Mouse (Mus musculus) midbrain, embryonic 13.5 days (tissue): ENCODE data around the gene Gm4353. TPM values are rescaled to one million over a fixed set of nuclear protein-coding genes. Genes with fewer than 3 reads are reported as not detected.
A peak's percentile ranks its signal among the peaks of the same experiment; 100 is the strongest.

Experiments
- ATAC-seq: fragments of 200-750 bp; cut with Nextera tagmentation; 2 replicates; pipeline ENCODE4 v1.8.0; 2017; ENCODE audit warnings: mild to moderate bottlenecking, moderate TSS enrichment, moderate library complexity
- H3K27ac ChIP-seq: fragments of 300-500 bp; sonication (generic); 2 replicates; pipeline ENCODE4 v1.5.1; 2015; ENCODE audit warnings: inconsistent platforms, mild to moderate bottlenecking, moderate library complexity
- H3K27me3 ChIP-seq: fragments of 300-500 bp; sonication (generic); 2 replicates; pipeline ENCODE4 v1.6.1; 2015; ENCODE audit warnings: mild to moderate bottlenecking, inconsistent platforms
- H3K36me3 ChIP-seq: fragments of 300-500 bp; sonication (generic); 2 replicates; pipeline ENCODE4 v1.6.1; 2015; ENCODE audit warnings: mild to moderate bottlenecking, inconsistent platforms
- H3K4me1 ChIP-seq: fragments of 300-500 bp; sonication (generic); replicated peaks from 2 replicates; pipeline ENCODE4 v1.6.1; 2015; ENCODE audit warnings: inconsistent platforms
- H3K4me2 ChIP-seq: fragments of 300-500 bp; sonication (generic); replicated peaks from 2 replicates; pipeline ENCODE4 v1.6.1; 2015; ENCODE audit warnings: moderate library complexity, mild to moderate bottlenecking, inconsistent platforms
- H3K4me3 ChIP-seq: fragments of 300-500 bp; sonication (generic); replicated peaks from 2 replicates; pipeline ENCODE4 v1.5.1; 2015; ENCODE audit warnings: mild to moderate bottlenecking, inconsistent platforms
- H3K9ac ChIP-seq: fragments of 300-500 bp; sonication (generic); replicated peaks from 2 replicates; pipeline ENCODE4 v1.6.1; 2015; ENCODE audit warnings: mild to moderate bottlenecking, inconsistent platforms
- H3K9me3 ChIP-seq: fragments of 300-500 bp; sonication (generic); 2 replicates; pipeline ENCODE4 v1.6.1; 2016; ENCODE audit warnings: mild to moderate bottlenecking, inconsistent platforms
- WGBS: fragments of 180-500 bp; shearing (Covaris S2); methylation state at CpG from one replicate; pipeline ENCODE4 v1.1.7; 2015; 5-methylcytosine and 5-hydroxymethylcytosine counted together
- polyA plus RNA-seq: library from polyadenylated mRNA; unstranded; fragments of >200 nt; fragmentation: Nextera tagmentation; extraction: Ambion mirVana; gene quantifications from 2 replicates; pipeline ENCODE4 v1.2.1, GENCODE M21; 2015

The Gm4353 gene
- polyA plus RNA-seq, 1 experiment from 2014 or later: 0.87 TPM

DNA sequence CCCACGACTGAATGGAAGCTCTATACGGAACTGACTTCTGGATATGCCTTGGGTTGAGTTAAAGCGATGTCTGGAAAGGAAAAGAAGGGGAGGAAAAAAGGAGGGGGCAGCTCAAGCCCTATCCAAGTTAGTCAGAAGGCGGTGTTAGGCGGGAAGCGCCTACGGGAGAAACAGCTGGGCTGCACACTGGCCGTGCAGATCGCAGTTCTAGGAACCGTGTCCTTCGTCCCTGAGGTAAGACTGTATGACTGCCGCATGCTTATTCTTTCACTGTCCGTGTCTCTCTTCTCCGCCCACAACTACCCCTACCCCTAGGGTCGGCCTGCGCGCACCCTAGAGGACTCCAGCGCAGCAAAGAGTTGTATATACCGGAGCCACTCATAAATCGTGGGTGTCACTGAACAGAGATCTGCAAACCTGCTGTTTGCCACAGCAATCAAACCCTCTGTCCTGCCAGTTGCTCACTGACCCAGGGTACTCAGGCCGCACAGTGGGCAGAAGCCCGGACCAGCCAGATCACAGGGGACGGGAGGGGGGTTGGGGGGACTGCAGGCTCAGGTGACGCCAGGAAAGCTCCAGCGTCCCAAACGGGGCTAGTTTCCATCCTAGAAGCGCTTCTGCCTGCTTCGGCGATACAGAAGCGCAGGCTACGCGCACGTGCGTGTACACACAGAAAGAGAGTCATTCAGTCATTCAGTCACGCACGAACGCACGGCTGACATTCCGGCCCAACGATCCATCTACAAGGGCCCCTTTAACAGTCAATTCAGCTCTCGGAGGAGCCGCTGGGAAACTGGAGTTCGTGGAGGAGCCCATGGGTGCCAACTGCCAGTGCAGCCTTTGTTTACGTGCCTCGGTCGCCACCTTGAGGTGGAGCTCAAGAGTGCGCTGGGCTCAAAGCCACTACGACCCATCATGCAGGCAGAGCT is 44.6 kb downstream of the Gm4353 start:
- Histone ChIP-seq H3K27me3 (peaks cover 63% of the 10 kb centered on the region), H3K27ac (peak overlapping the region; percentile 19; the same call in 1 of the 2 replicates), H3K4me1 (peaks cover 35% of the 10 kb centered on the region)

DNA sequence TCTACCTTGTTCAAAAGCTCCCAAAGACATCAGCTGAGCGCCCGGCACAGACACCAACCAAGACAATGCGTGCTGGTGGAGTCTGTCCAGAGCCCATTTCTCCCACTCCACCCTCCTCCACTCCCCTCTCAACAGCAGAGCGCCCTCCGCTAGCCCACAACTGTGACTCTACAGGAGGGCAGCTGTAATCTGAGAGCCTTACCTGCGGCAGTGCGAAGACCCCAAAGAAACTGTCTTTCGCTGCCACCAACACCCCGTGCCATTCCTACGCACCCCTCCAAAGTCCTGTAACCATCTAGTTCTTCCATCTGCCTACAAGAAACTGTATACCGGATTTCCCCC is 45.3 kb downstream of the Gm4353 start, which contains the start of gene 1110004F10Rik:
Gene 1110004F10Rik (plus strand): TSS at position 202 of the 342 bp plus-strand sequence.
- Histone ChIP-seq H3K4me1 (peaks cover 41% of the 10 kb centered on the region), H3K4me2 (peak within 1 kb of the TSS; percentile 98), H3K27ac (peak within 1 kb of the TSS; percentile 19; the same call in 1 of the 2 replicates), H3K27me3 (peaks cover 63% of the 10 kb centered on the region), H3K9me3 (no peaks in the 10 kb centered on the region), H3K36me3 (no peaks in the 10 kb centered on the region), H3K4me3 (peak within 1 kb of the TSS; percentile 52), H3K9ac (peak within 1 kb of the TSS; percentile 63)
- peak; percentile 19 for ATAC-seq
- WGBS: 1% methylated on average over 11 of the region's 11 CpGs

More for the DNA sequence above, 44.6 kb downstream of the Gm4353 start:
- peak overlapping the region; percentile 98 for H3K4me2 ChIP-seq
- H3K4me3 ChIP-seq: peak overlapping the region; percentile 52
- no peaks in the 10 kb centered on the region for H3K36me3 ChIP-seq
- WGBS: 0% methylated on average over 48 of the region's 48 CpGs
- H3K9me3 ChIP-seq: no peaks in the 10 kb centered on the region
- ATAC-seq: peak; percentile 88
- peak overlapping the region; percentile 63 for H3K9ac ChIP-seq

DNA sequence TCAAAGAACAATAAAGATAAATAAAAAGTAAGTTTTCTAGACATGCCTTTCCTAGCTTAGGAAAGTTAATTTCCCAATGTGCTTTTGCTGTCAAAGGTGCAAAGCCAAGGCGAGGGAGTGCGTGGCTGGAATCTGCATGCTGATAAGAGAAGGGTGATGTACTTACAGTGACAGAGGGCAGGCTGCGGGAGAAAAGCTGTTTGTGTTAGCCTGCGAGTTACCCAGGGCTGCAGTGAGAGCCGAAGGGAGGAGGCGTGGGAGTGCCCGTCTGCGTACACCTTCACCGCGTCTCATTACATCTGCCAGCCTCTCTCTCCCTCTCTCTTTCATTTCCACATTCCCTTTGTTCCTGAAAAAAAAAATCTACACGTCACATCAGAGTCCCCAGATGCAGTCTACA is 45.9 kb downstream of the Gm4353 start, which contains the start of gene Sox6:
Gene Sox6 (minus strand): TSS at position 286 of the 400 bp plus-strand sequence.
- H3K4me1 ChIP-seq: peaks cover 47% of the 10 kb centered on the region
- peak within 1 kb of the TSS; percentile 63 for H3K9ac ChIP-seq
- no peaks in the 10 kb centered on the region for H3K9me3 ChIP-seq
- peak within 1 kb of the TSS; percentile 52 for H3K4me3 ChIP-seq
- under 1% methylated on average over 11 of the region's 11 CpGs for WGBS
- H3K4me2 ChIP-seq: peak within 1 kb of the TSS; percentile 98
- H3K27me3 ChIP-seq: peaks cover 66% of the 10 kb centered on the region
- no peaks in the 10 kb centered on the region for H3K36me3 ChIP-seq
- H3K27ac ChIP-seq: peak within 1 kb of the TSS; percentile 19; the same call in 1 of the 2 replicates
- no peak for ATAC-seq

- H3K4me3 ChIP-seq: peak overlapping the region; percentile 52
- peaks cover 50% of the 10 kb centered on the region for H3K4me1 ChIP-seq
- WGBS: 4% methylated on average over 13 of the region's 13 CpGs
- peak overlapping the region; percentile 98 for H3K4me2 ChIP-seq
- H3K9ac ChIP-seq: 0 out of 2 replicates have a peak overlapping the region, but pooled peaks have one; percentile 39
- peaks cover 66% of the 10 kb centered on the region for H3K27me3 ChIP-seq
- no peak overlapping the region for H3K27ac ChIP-seq
- no peaks in the 10 kb centered on the region for H3K9me3 ChIP-seq
- no peaks in the 10 kb centered on the region for H3K36me3 ChIP-seq
- ATAC-seq: no peak
Observed at GRCm38 (mm10) chr7:116038024-116038423, 46.4 kb downstream of the Gm4353 start.

GRCm38 (mm10) chr7:116036591-116037555 is 47.6 kb downstream of the Gm4353 start:
- ATAC-seq: no peak

GRCm38 (mm10) chr7:116035504-116035903 is 48.9 kb downstream of the Gm4353 start:
- no peak overlapping the region for H3K4me3 ChIP-seq
- peak overlapping the region; percentile 99; the same call in 1 of the 2 replicates for H3K4me2 ChIP-seq
- peaks cover 70% of the 10 kb centered on the region for H3K4me1 ChIP-seq
- no peak for ATAC-seq
- no peak overlapping the region for H3K9ac ChIP-seq
- no peak overlapping the region for H3K27ac ChIP-seq
- no peaks in the 10 kb centered on the region for H3K36me3 ChIP-seq
- whole genome bisulfite sequencing: 32% methylated on average over 4 of the region's 4 CpGs
- no peaks in the 10 kb centered on the region for H3K9me3 ChIP-seq
- peaks cover 61% of the 10 kb centered on the region for H3K27me3 ChIP-seq

More at GRCm38 (mm10) chr7:116036591-116037555, 47.6 kb downstream of the Gm4353 start:
- no peaks in the 10 kb centered on the region for H3K36me3 ChIP-seq
- H3K4me2 ChIP-seq: peak overlapping the region; percentile 29
- H3K4me1 ChIP-seq: peaks cover 58% of the 10 kb centered on the region
- peak overlapping the region; percentile 21 for H3K4me3 ChIP-seq
- no peak overlapping the region for H3K9ac ChIP-seq
- 21% methylated on average over 18 of the region's 18 CpGs for WGBS
- no peaks in the 10 kb centered on the region for H3K9me3 ChIP-seq
- H3K27me3 ChIP-seq: peaks cover 63% of the 10 kb centered on the region
- no peak overlapping the region for H3K27ac ChIP-seq

DNA sequence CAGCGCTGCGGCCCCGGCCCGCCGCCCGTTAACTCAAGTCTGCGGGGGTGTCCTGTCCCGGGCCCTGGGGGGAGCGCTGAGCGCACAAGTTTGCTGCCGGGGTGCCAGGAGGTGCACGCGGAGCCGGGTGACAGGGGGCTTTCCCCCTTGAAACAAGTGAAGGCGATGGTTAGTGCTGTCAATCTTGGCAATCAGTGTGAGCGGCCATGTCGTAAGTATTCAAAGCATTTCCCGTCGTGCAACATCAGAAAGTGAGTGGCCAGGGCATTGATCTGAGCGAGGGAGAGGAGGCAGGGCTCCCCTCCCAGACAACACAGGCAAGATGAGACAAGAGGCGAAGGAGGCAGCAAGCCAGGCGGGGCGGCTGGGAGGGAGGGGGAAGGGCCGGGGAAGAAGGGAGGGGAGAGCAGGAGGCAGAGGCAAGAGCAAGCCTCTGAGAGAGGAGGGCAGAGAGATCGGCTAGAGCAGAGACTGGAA is 50.1 kb downstream of the Gm4353 start:
- Histone ChIP-seq H3K27me3 (peaks cover 56% of the 10 kb centered on the region), H3K27ac (peak overlapping the region; percentile 83), H3K4me1 (peaks cover 72% of the 10 kb centered on the region), H3K9me3 (no peaks in the 10 kb centered on the region), H3K9ac (peak overlapping the region; percentile 76), H3K4me2 (peak overlapping the region; percentile 99), H3K4me3 (peak overlapping the region; percentile 69), H3K36me3 (no peaks in the 10 kb centered on the region)
- ATAC-seq: peak; percentile 64
- WGBS: under 1% methylated on average over 25 of the region's 25 CpGs

- Histone ChIP-seq H3K27ac (peak overlapping the region; percentile 83), H3K27me3 (peaks cover 50% of the 10 kb centered on the region), H3K9me3 (no peaks in the 10 kb centered on the region), H3K4me3 (peak overlapping the region; percentile 69), H3K36me3 (no peaks in the 10 kb centered on the region), H3K4me1 (peaks cover 66% of the 10 kb centered on the region), H3K9ac (peak overlapping the region; percentile 76), H3K4me2 (peak overlapping the region; percentile 99)
- peak; percentile 59 for ATAC-seq
- under 1% methylated on average over 51 of the region's 54 CpGs for WGBS
Observed at GRCm38 (mm10) chr7:116033371-116034241, 50.8 kb downstream of the Gm4353 start.
